Mouse (Mus musculus) CH12.LX (cell line): ENCODE measurements around the gene Prkag3.

Experiments used
- CTCF ChIP-seq, 2 experiments: IDR thresholded peaks in 1 of 2; conservative IDR thresholded peaks in 1 of 2; 2 replicates each; pipeline ENCODE4 v1.5.1; 2011 to 2012; ENCODE audit warnings: low read depth in 2 of 2, low read length in 2 of 2, improper control_type of control experiment in 1 of 2, inconsistent platforms in 1 of 2, mild to moderate bottlenecking in 1 of 2, moderate library complexity in 1 of 2
- ELF1 ChIP-seq: IDR thresholded peaks from 2 replicates; pipeline ENCODE4 v1.6.1; 2014; ENCODE audit warnings: low read depth, mild to moderate bottlenecking, inconsistent platforms, low read length, improper control_type of control experiment
- ETS1 ChIP-seq: conservative IDR thresholded peaks from 2 replicates; pipeline ENCODE4 v1.6.1; 2012; ENCODE audit warnings: low read depth, mild to moderate bottlenecking, inconsistent platforms, low read length, improper control_type of control experiment, moderate library complexity
- RCOR1 ChIP-seq: conservative IDR thresholded peaks from 2 replicates; pipeline ENCODE4 v1.6.1; 2012; ENCODE audit warnings: low read depth, mild to moderate bottlenecking, inconsistent platforms, low read length, improper control_type of control experiment
- USF1 ChIP-seq: IDR thresholded peaks from 2 replicates; pipeline ENCODE4 v1.6.1; 2014; ENCODE audit warnings: low read depth, mild to moderate bottlenecking, inconsistent platforms, low read length, improper control_type of control experiment

GRCm38 (mm10) chr1:74778934-74779486 is 30.0 kb upstream of the Prkag3 start:
- TF ChIP-seq USF1 (no peak), RCOR1 (no peak), CTCF (conservative IDR thresholded peaks at IDR 0.05 in 1 of 2, IDR thresholded peaks at IDR 0.05 in 1 of 2; ENCODE audit: low read depth in 2 of 2, low read length in 2 of 2) (no peak), ETS1 (no peak), ELF1 (no peak)
